Mouse (Mus musculus): Measurements from ENCODE around the gene Prc1.

- TF ChIP-seq MYC (IDR thresholded peaks at IDR 0.05; ENCODE audit: low read depth, low read length) (no peak), CTCF (conservative IDR thresholded peaks at IDR 0.05 in 1 of 2, IDR thresholded peaks at IDR 0.05 in 1 of 2; ENCODE audit: low read depth in 2 of 2, low read length in 2 of 2) (no peak), POLR2A (IDR thresholded peaks at IDR 0.05; ENCODE audit: low read depth, low read length) (no peak), MEF2A (IDR thresholded peaks at IDR 0.05; ENCODE audit: borderline replicate concordance, low read depth, low read length) (no peak), ZC3H11A (IDR thresholded peaks at IDR 0.05; ENCODE audit: low read depth, low read length) (no peak), NRF1 (IDR thresholded peaks at IDR 0.05; ENCODE audit: low read depth, low read length) (no peak), TCF12 (IDR thresholded peaks at IDR 0.05; ENCODE audit: low read depth, low read length) (no peak), EP300 (IDR thresholded peaks at IDR 0.05; ENCODE audit: low read length) (no peak), NELFE (IDR thresholded peaks at IDR 0.05; ENCODE audit: low read depth, low read length) (no peak), PAX5 (IDR thresholded peaks at IDR 0.05; ENCODE audit: low read length) (no peak), ZMIZ1 (IDR thresholded peaks at IDR 0.05; ENCODE audit: low read depth, low read length) (no peak), MAZ (IDR thresholded peaks at IDR 0.05; ENCODE audit: low read depth, low read length) (no peak)
Observed at GRCm38 (mm10) chr7:80347670-80348586, 53.7 kb downstream of the Prc1 start.

Measured in CH12.LX (cell line).